Mouse (Mus musculus) hindbrain, embryonic 16.5 days (tissue): Measurements from ENCODE around the gene Tomm20. TPM values are rescaled to one million over a fixed set of nuclear protein-coding genes. Genes with fewer than 3 reads are reported as not detected.
"Not testable (repeated sequence)": the region's sequence is repeated elsewhere in the genome, so short reads cannot be mapped to it uniquely, and the experiment has no call there.

Experiments used
- ATAC-seq: fragments of 200-750 bp; cut with Nextera tagmentation; 2 replicates; pipeline ENCODE4 v1.8.0; 2017; ENCODE audit warnings: moderate TSS enrichment, moderate library complexity
- H3K27ac ChIP-seq: fragments of 300-500 bp; sonication (generic); 2 replicates; pipeline ENCODE4 v1.5.1; 2014; ENCODE audit warnings: low read depth, mild to moderate bottlenecking, control low read depth, low read length, moderate library complexity
- H3K27me3 ChIP-seq: fragments of 300-500 bp; sonication (generic); replicated peaks from 2 replicates; pipeline ENCODE4 v1.6.1; 2014; ENCODE audit warnings: low read length; ENCODE audit not compliant: control insufficient read depth, insufficient read depth
- H3K36me3 ChIP-seq: fragments of 300-500 bp; sonication (generic); 2 replicates; pipeline ENCODE4 v1.6.1; 2014; ENCODE audit warnings: mild to moderate bottlenecking, low read length, moderate library complexity, mixed read lengths; ENCODE audit not compliant: control insufficient read depth, insufficient read depth
- H3K4me1 ChIP-seq: fragments of 300-500 bp; sonication (generic); 2 replicates; pipeline ENCODE4 v1.6.1; 2014; ENCODE audit warnings: low read depth, low read length; ENCODE audit not compliant: control insufficient read depth, insufficient read depth
- H3K4me2 ChIP-seq: fragments of 300-500 bp; sonication (generic); 2 replicates; pipeline ENCODE4 v1.6.1; 2014; ENCODE audit warnings: mild to moderate bottlenecking, low read length, control low read depth, moderate library complexity
- H3K4me3 ChIP-seq: fragments of 300-500 bp; sonication (generic); 2 replicates; pipeline ENCODE4 v1.5.1; 2014; ENCODE audit warnings: mild to moderate bottlenecking, low read length, control low read depth, moderate library complexity
- H3K9ac ChIP-seq: fragments of 300-500 bp; sonication (generic); 2 replicates; pipeline ENCODE4 v1.6.1; 2014; ENCODE audit warnings: low read depth, mild to moderate bottlenecking, control low read depth, low read length, moderate library complexity
- H3K9me3 ChIP-seq: fragments of 300-500 bp; sonication (generic); 2 replicates; pipeline ENCODE4 v1.6.1; 2014; ENCODE audit warnings: mild to moderate bottlenecking, low read length, moderate library complexity; ENCODE audit not compliant: control insufficient read depth
- WGBS: fragments of 180-500 bp; shearing (Covaris S2); extraction: QIAGEN DNeasy Blood & Tissue Kit; methylation state at CpG from one replicate; pipeline ENCODE4 v1.1.7; 2014; 5-methylcytosine and 5-hydroxymethylcytosine counted together
- polyA plus RNA-seq: library from polyadenylated mRNA; unstranded; fragments of >200 nt; fragmentation: Nextera tagmentation; extraction: Ambion mirVana; gene quantifications from 2 replicates; pipeline ENCODE4 v1.2.1, GENCODE M21; 2015

The Tomm20 gene
- 217 and 231 TPM in 2 replicates for polyA plus RNA-seq

- Histone ChIP-seq H3K4me3 (peak within 1 kb of the TSS; percentile 62), H3K4me1 (peaks cover 16% of the 10 kb centered on the region), H3K9me3 (no peaks in the 10 kb centered on the region), H3K27ac (peak within 1 kb of the TSS; percentile 90), H3K9ac (peak within 1 kb of the TSS; percentile 68), H3K27me3 (no peaks in the 10 kb centered on the region), H3K36me3 (peaks cover 12% of the 10 kb centered on the region), H3K4me2 (peak within 1 kb of the TSS; percentile 89)
- under 1% methylated on average over 41 of the region's 48 CpGs for WGBS
- ATAC-seq = peak; percentile 94
Observed at GRCm38 (mm10) chr8:126945730-126946163, at the start of gene Tomm20. Gene Tomm20, minus strand, starts transcription at chr8:126945844.

- Histone ChIP-seq H3K9me3 (0 out of 2 replicates have a peak, but pooled peaks cover 2% of the 10 kb centered on the region), H3K4me2 (no peak overlapping the region), H3K27ac (no peak overlapping the region), H3K4me1 (no peaks in the 10 kb centered on the region), H3K36me3 (no peaks in the 10 kb centered on the region), H3K27me3 (no peaks in the 10 kb centered on the region), H3K4me3 (no peak overlapping the region), H3K9ac (no peak overlapping the region)
- no peak for ATAC-seq
- 53% methylated on average over 1 of the region's 1 CpGs for WGBS
Observed at GRCm38 (mm10) chr8:126994506-126994905, 48.9 kb upstream of the Tomm20 start.

- 74% methylated on average over 5 of the region's 5 CpGs for WGBS
- H3K9me3 ChIP-seq = 0 out of 2 replicates have a peak, but pooled peaks cover 2% of the 10 kb centered on the region
Observed at GRCm38 (mm10) chr8:126989363-126990153, 43.9 kb upstream of the Tomm20 start.

GRCm38 (mm10) chr8:126988346-126989006, 42.8 kb upstream of the Tomm20 start:
- no peak; the same call in 1 of the 2 replicates for ATAC-seq
- no peak overlapping the region for H3K4me3 ChIP-seq
- 0 out of 2 replicates have a peak, but pooled peaks cover 2% of the 10 kb centered on the region for H3K9me3 ChIP-seq
- H3K9ac ChIP-seq = no peak overlapping the region
- WGBS = 49% methylated on average over 16 of the region's 16 CpGs
- no peaks in the 10 kb centered on the region; the same call in 1 of the 2 replicates for H3K4me1 ChIP-seq
- H3K4me2 ChIP-seq = no peak overlapping the region
- no peaks in the 10 kb centered on the region for H3K27me3 ChIP-seq
- H3K36me3 ChIP-seq = no peaks in the 10 kb centered on the region
- H3K27ac ChIP-seq = no peak overlapping the region

More at GRCm38 (mm10) chr8:126989363-126990153, 43.9 kb upstream of the Tomm20 start:
- no peak overlapping the region for H3K9ac ChIP-seq
- no peaks in the 10 kb centered on the region for H3K36me3 ChIP-seq
- no peak overlapping the region for H3K4me3 ChIP-seq
- ATAC-seq = no peak
- H3K27ac ChIP-seq = no peak overlapping the region
- no peak overlapping the region for H3K4me2 ChIP-seq
- no peaks in the 10 kb centered on the region; the same call in 1 of the 2 replicates for H3K4me1 ChIP-seq
- no peaks in the 10 kb centered on the region for H3K27me3 ChIP-seq

- Histone ChIP-seq H3K9ac (no peak overlapping the region), H3K4me1 (no peaks in the 10 kb centered on the region; the same call in 1 of the 2 replicates), H3K9me3 (0 out of 2 replicates have a peak, but pooled peaks cover 2% of the 10 kb centered on the region), H3K27me3 (no peaks in the 10 kb centered on the region), H3K4me2 (0 out of 2 replicates have a peak overlapping the region, but pooled peaks have one; percentile 34), H3K36me3 (no peaks in the 10 kb centered on the region), H3K4me3 (no peak overlapping the region), H3K27ac (no peak overlapping the region)
- 3% methylated on average over 12 of the region's 12 CpGs for WGBS
- peak; percentile 48 for ATAC-seq
Observed at GRCm38 (mm10) chr8:126986495-126986894, 40.9 kb upstream of the Tomm20 start.

GRCm38 (mm10) chr8:126980046-126980445, 34.4 kb upstream of the Tomm20 start:
- no peak overlapping the region for H3K9ac ChIP-seq
- no peaks in the 10 kb centered on the region for H3K4me1 ChIP-seq
- 63% methylated on average over 5 of the region's 5 CpGs for WGBS
- H3K4me2 ChIP-seq = no peak overlapping the region
- no peak for ATAC-seq
- H3K27ac ChIP-seq = no peak overlapping the region
- no peak overlapping the region for H3K4me3 ChIP-seq
- no peaks in the 10 kb centered on the region for H3K36me3 ChIP-seq
- no peaks in the 10 kb centered on the region for H3K9me3 ChIP-seq
- no peaks in the 10 kb centered on the region; the same call in 1 of the 2 replicates for H3K27me3 ChIP-seq

GRCm38 (mm10) chr8:126979091-126979920, 33.7 kb upstream of the Tomm20 start:
- peak overlapping the region; percentile 23 for H3K4me3 ChIP-seq

GRCm38 (mm10) chr8:126978535-126978934, 32.9 kb upstream of the Tomm20 start:
- not testable (repeated sequence) for H3K27ac ChIP-seq, H3K4me3 ChIP-seq, H3K9ac ChIP-seq, H3K36me3 ChIP-seq, ATAC-seq, H3K4me1 ChIP-seq, H3K4me2 ChIP-seq, H3K27me3 ChIP-seq, H3K9me3 ChIP-seq
- 44% methylated on average over 2 of the region's 3 CpGs for WGBS

More at GRCm38 (mm10) chr8:126979091-126979920, 33.7 kb upstream of the Tomm20 start:
- no peak overlapping the region for H3K27ac ChIP-seq
- no peaks in the 10 kb centered on the region for H3K9me3 ChIP-seq
- no peak for ATAC-seq
- no peaks in the 10 kb centered on the region for H3K4me1 ChIP-seq
- 26% methylated on average over 27 of the region's 27 CpGs for WGBS
- no peak overlapping the region for H3K9ac ChIP-seq
- H3K27me3 ChIP-seq = no peaks in the 10 kb centered on the region; the same call in 1 of the 2 replicates
- peak overlapping the region; percentile 46 for H3K4me2 ChIP-seq
- no peaks in the 10 kb centered on the region for H3K36me3 ChIP-seq
